Mouse (Mus musculus) layer of hippocampus, adult 18-20 months (tissue): ENCODE measurements around the gene Krtap29-1. TPM values are rescaled to one million over a fixed set of nuclear protein-coding genes. Genes with fewer than 3 reads are reported as not detected.

ENCODE experiments used
- DNase-seq, 2 experiments: peaks; one replicate each; pipeline ENCODE4 v3.0.0; 2022; ENCODE audit warnings: low spot score in 2 of 2
- total RNA-seq, 2 experiments: library from RNA; stranded (reverse); gene quantifications; 2 replicates each; pipeline ENCODE4 v1.2.3; 2021

The Krtap29-1 gene
- total RNA-seq, 2 experiments from 2014 or later: not detected

GRCm38 (mm10) chr11:99948175-99948574, 30.7 kb downstream of the Krtap29-1 start, which contains the start of gene Krtap9-5:
Gene Krtap9-5, plus strand, starts transcription at chr11:99948475.
- DNase-seq: no peak

- no peak for DNase-seq
Observed at GRCm38 (mm10) chr11:99937751-99938264, 41.0 kb downstream of the Krtap29-1 start.

DNA sequence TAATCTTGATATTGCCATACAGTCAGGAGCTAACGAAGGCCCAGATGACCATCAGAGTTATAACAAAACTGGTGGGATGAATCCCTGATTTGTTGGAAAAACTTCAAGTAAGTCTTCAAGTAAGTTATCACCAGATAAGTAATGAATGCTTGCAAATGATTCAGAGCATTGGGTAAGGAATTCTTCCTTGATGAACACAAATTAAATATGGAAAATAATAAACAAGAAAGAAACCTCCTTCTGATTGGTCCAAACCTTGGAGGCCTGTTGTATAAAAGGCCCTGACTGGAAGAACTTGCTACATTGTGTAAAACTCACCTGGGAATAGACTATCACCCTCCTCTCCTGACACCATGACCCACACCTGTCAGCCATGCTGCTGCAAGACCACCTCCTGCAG, 42.9 kb downstream of the Krtap29-1 start, which contains the start of gene Krtap31-2:
Gene Krtap31-2 (plus strand): TSS at position 301 of the 400 bp plus-strand sequence.
- no peak for DNase-seq

Other genes starting within 250 kb of the Krtap29-1 start
- gene Gm14180, start 244.8 kb downstream of the Krtap29-1 start, total RNA-seq: not detected
- gene Gm11595, start 206.1 kb downstream of the Krtap29-1 start, total RNA-seq: not detected
- not detected for gene Krtap4-8, start 198.3 kb downstream of the Krtap29-1 start, total RNA-seq
- not detected for gene Krtap4-9, start 193.9 kb downstream of the Krtap29-1 start, total RNA-seq
- gene Gm11596, start 185.6 kb downstream of the Krtap29-1 start, total RNA-seq: not detected
- not detected for gene Gm11569, start 180.1 kb downstream of the Krtap29-1 start, total RNA-seq
- not detected for gene Gm11554, start 174.6 kb downstream of the Krtap29-1 start, total RNA-seq
- gene Krtap4-13, start 169.2 kb downstream of the Krtap29-1 start, total RNA-seq: not detected
- not detected for gene Gm11564, start 163.4 kb downstream of the Krtap29-1 start, total RNA-seq
- gene 2300003K06Rik, start 141.0 kb downstream of the Krtap29-1 start, total RNA-seq: not detected
- gene Krtap4-16, start 127.4 kb downstream of the Krtap29-1 start, total RNA-seq: not detected
- not detected for gene Gm11568, start 121.1 kb downstream of the Krtap29-1 start, total RNA-seq
- not detected for gene Gm11559, start 114.6 kb downstream of the Krtap29-1 start, total RNA-seq
- gene Krtap9-1, start 105.7 kb downstream of the Krtap29-1 start, total RNA-seq: not detected
- not detected for gene Gm11567, start 99.9 kb downstream of the Krtap29-1 start, total RNA-seq
- gene Krtap31-1, start 71.1 kb downstream of the Krtap29-1 start, total RNA-seq: not detected
- not detected for gene Gm11565, start 64.3 kb downstream of the Krtap29-1 start, total RNA-seq
- not detected for gene Krtap31-2, start 42.8 kb downstream of the Krtap29-1 start, total RNA-seq
- not detected for gene Krtap9-5, start 30.6 kb downstream of the Krtap29-1 start, total RNA-seq
- gene Krtap16-1, start 7.5 kb upstream of the Krtap29-1 start, total RNA-seq: not detected
- not detected for gene Krtap17-1, start 14.9 kb upstream of the Krtap29-1 start, total RNA-seq
- gene Krt33a, start 37.2 kb upstream of the Krtap29-1 start, total RNA-seq: not detected
- not detected for gene Krt33b, start 50.8 kb upstream of the Krtap29-1 start, total RNA-seq
- not detected for gene Krt34, start 62.5 kb upstream of the Krtap29-1 start, total RNA-seq
- not detected for gene Krt31, start 71.5 kb upstream of the Krtap29-1 start, total RNA-seq
- gene Krt32, start 109.2 kb upstream of the Krtap29-1 start, total RNA-seq: not detected
- gene Krt35, start 117.2 kb upstream of the Krtap29-1 start, total RNA-seq: not detected
- gene Krt36, start 126.6 kb upstream of the Krtap29-1 start, total RNA-seq: not detected
- not detected for gene Krt13, start 142.5 kb upstream of the Krtap29-1 start, total RNA-seq
- gene Krt15, start 156.9 kb upstream of the Krtap29-1 start, total RNA-seq: under 1 TPM in 1 of 2 experiments, not detected in 1; 0.51 TPM
- gene Krt19, start 169.6 kb upstream of the Krtap29-1 start, total RNA-seq: not detected
- gene Krt9, start 214.2 kb upstream of the Krtap29-1 start, total RNA-seq: 1 to 10 TPM; 3.8 to 4.4 TPM
- gene Krt14, start 228.5 kb upstream of the Krtap29-1 start, total RNA-seq: not detected